Comparison of ENCODE assay signal across 13 mouse cellular contexts in genomic region chr2:178421603-178422002, GRCm38 (mm10). TPM values are rescaled to one million over a fixed set of nuclear protein-coding genes. Genes with fewer than 3 reads are reported as not detected.
DNase-seq lines count a peak whose midpoint lies in the region; ATAC-seq lines count a peak whose summit lies in the region.
"Had no signal": no experiment of that assay in that cellular context is flagged by ENCODE, and none has a peak within 500 bp of the region (broad histone marks: within the 10 kb centered on the region; RNA-seq: fewer than 3 reads in every experiment).

No protein-coding gene starts in this region.

- H3K36me3 ChIP-seq in forebrain, embryonic 16.5 days (ENCODE audit: control insufficient read depth, insufficient read depth): no peaks in the 10 kb centered on the region
- H3K36me3 ChIP-seq in forebrain, embryonic 12.5 days (replicated peaks): no peaks in the 10 kb centered on the region
- peaks cover 16% of the 10 kb centered on the region for H3K36me3 ChIP-seq in kidney, embryonic 15.5 days
- H3K36me3 ChIP-seq in midbrain, embryonic 14.5 days (ENCODE audit: control insufficient read depth, insufficient read depth, low read length): no peaks in the 10 kb centered on the region

- no peak overlapping the region for H3K9ac ChIP-seq in forebrain, embryonic 16.5 days (replicated peaks; ENCODE audit: low read depth, low read length)
- no peak overlapping the region for H3K9ac ChIP-seq in forebrain, embryonic 12.5 days
- no peak overlapping the region for H3K9ac ChIP-seq in kidney, embryonic 15.5 days
- H3K9ac ChIP-seq in midbrain, embryonic 14.5 days (replicated peaks; ENCODE audit: low read length): no peak overlapping the region
- H3K9ac ChIP-seq: liver, embryonic 15.5 days had no signal

- no peak overlapping the region for H3K4me2 ChIP-seq in forebrain, embryonic 16.5 days (ENCODE audit: low read length)
- no peak overlapping the region for H3K4me2 ChIP-seq in forebrain, embryonic 12.5 days
- no peak overlapping the region for H3K4me2 ChIP-seq in kidney, embryonic 15.5 days
- no peak overlapping the region for H3K4me2 ChIP-seq in midbrain, embryonic 14.5 days (ENCODE audit: low read length)
- H3K4me2 ChIP-seq: liver, embryonic 15.5 days had no signal

- DNase-seq in kidney, adult 18-20 months: no peak
- peak; percentile 11 for DNase-seq in right cerebral cortex, adult 18-20 months
- no peak for DNase-seq in right cerebral cortex, postnatal 25 days
- DNase-seq in midbrain, embryonic 14.5 days: peak; percentile 46
- DNase-seq in kidney, adult 9 months: no peak
- DNase-seq: cerebellum, adult 11-12 months; gastrocnemius, postnatal 10 days had no signal

- WGBS in forebrain, embryonic 16.5 days: 57% methylated on average over 6 of the region's 6 CpGs
- 52% methylated on average over 6 of the region's 6 CpGs for WGBS in forebrain, embryonic 12.5 days
- 63% methylated on average over 6 of the region's 6 CpGs for WGBS in kidney, embryonic 15.5 days
- 41% methylated on average over 6 of the region's 6 CpGs for WGBS in midbrain, embryonic 14.5 days

- no peaks in the 10 kb centered on the region for H3K9me3 ChIP-seq in forebrain, embryonic 16.5 days (ENCODE audit: control insufficient read depth, low read length)
- no peaks in the 10 kb centered on the region for H3K9me3 ChIP-seq in forebrain, embryonic 12.5 days
- H3K9me3 ChIP-seq in kidney, embryonic 15.5 days (replicated peaks): no peaks in the 10 kb centered on the region
- no peaks in the 10 kb centered on the region for H3K9me3 ChIP-seq in midbrain, embryonic 14.5 days (ENCODE audit: control insufficient read depth, low read length)
- H3K9me3 ChIP-seq: liver, embryonic 15.5 days had no signal

- H3K27me3 ChIP-seq in forebrain, embryonic 16.5 days (replicated peaks; ENCODE audit: control insufficient read depth, insufficient read depth, low read length): no peaks in the 10 kb centered on the region
- 0 out of 2 replicates have a peak, but pooled peaks cover 3% of the 10 kb centered on the region for H3K27me3 ChIP-seq in forebrain, embryonic 12.5 days
- no peaks in the 10 kb centered on the region for H3K27me3 ChIP-seq in kidney, embryonic 15.5 days
- H3K27me3 ChIP-seq in midbrain, embryonic 14.5 days (ENCODE audit: control insufficient read depth, insufficient read depth, low read length): no peaks in the 10 kb centered on the region
- H3K27me3 ChIP-seq: liver, embryonic 15.5 days had no signal

- H3K4me3 ChIP-seq in forebrain, embryonic 16.5 days (replicated peaks; ENCODE audit: low read length): no peak overlapping the region
- no peak overlapping the region for H3K4me3 ChIP-seq in forebrain, embryonic 12.5 days (replicated peaks)
- H3K4me3 ChIP-seq in kidney, embryonic 15.5 days (replicated peaks): no peak overlapping the region
- H3K4me3 ChIP-seq in midbrain, embryonic 14.5 days (replicated peaks; ENCODE audit: low read depth, low read length): no peak overlapping the region
- H3K4me3 ChIP-seq: erythroblast, embryonic 14.5 days; liver, embryonic 15.5 days had no signal

- peak; percentile 22; the same call in 1 of the 2 replicates for ATAC-seq in forebrain, embryonic 16.5 days
- no peak for ATAC-seq in forebrain, embryonic 12.5 days (ENCODE audit: low FRiP score)
- no peak for ATAC-seq in kidney, embryonic 15.5 days (replicated peaks; ENCODE audit: low FRiP score)
- ATAC-seq in midbrain, embryonic 14.5 days (ENCODE audit: low FRiP score, low TSS enrichment): no peak; the same call in 1 of the 2 replicates

- H3K27ac ChIP-seq in forebrain, embryonic 16.5 days (ENCODE audit: low read length): no peak overlapping the region
- no peak overlapping the region; the same call in 1 of the 2 replicates for H3K27ac ChIP-seq in forebrain, embryonic 12.5 days
- H3K27ac ChIP-seq in kidney, embryonic 15.5 days: 0 out of 2 replicates have a peak overlapping the region, but pooled peaks have one; percentile 37
- H3K27ac ChIP-seq in midbrain, embryonic 14.5 days (replicated peaks; ENCODE audit: low read depth, low read length): peak overlapping the region; percentile 55; the same call in 1 of the 2 replicates
- H3K27ac ChIP-seq: liver, embryonic 15.5 days had no signal

- no peaks in the 10 kb centered on the region; the same call in 1 of the 2 replicates for H3K4me1 ChIP-seq in forebrain, embryonic 16.5 days (replicated peaks; ENCODE audit: control insufficient read depth, insufficient read depth, low read length)
- H3K4me1 ChIP-seq in forebrain, embryonic 12.5 days: no peaks in the 10 kb centered on the region; the same call in 1 of the 2 replicates
- 0 out of 2 replicates have a peak, but pooled peaks cover 3% of the 10 kb centered on the region for H3K4me1 ChIP-seq in kidney, embryonic 15.5 days
- 0 out of 2 replicates have a peak, but pooled peaks cover 3% of the 10 kb centered on the region for H3K4me1 ChIP-seq in midbrain, embryonic 14.5 days (ENCODE audit: control insufficient read depth, insufficient read depth, low read length)

RNA-seq across cellular contexts. Expression of gene Fam217b, which starts 7.3 kb away (rescaled TPM):
- 6.2 and 6.4 TPM in 2 replicates for polyA plus RNA-seq in forebrain, embryonic 16.5 days (2015; fragmentation: Nextera tagmentation; extraction: Ambion mirVana)
- polyA plus RNA-seq in forebrain, embryonic 12.5 days (2016; fragmentation: Nextera tagmentation; extraction: Ambion mirVana): 1.1 and 1.2 TPM in 2 replicates
- 4.1 and 5.5 TPM in 2 replicates for polyA plus RNA-seq in kidney, embryonic 15.5 days (2015; fragmentation: Nextera tagmentation; extraction: Ambion mirVana)
- polyA plus RNA-seq in midbrain, embryonic 14.5 days (2014; fragmentation: Nextera tagmentation; extraction: Ambion mirVana): 11.3 and 11.7 TPM in 2 replicates
- polyA plus RNA-seq: erythroblast, embryonic 14.5 days had no signal

RNA-seq across cellular contexts. Expression of gene Ppp1r3d, which starts 7.3 kb away (rescaled TPM):
- 1.9 and 2.4 TPM in 2 replicates for polyA plus RNA-seq in forebrain, embryonic 16.5 days (2015; fragmentation: Nextera tagmentation; extraction: Ambion mirVana)
- 1.1 and 1.5 TPM in 2 replicates for polyA plus RNA-seq in forebrain, embryonic 12.5 days (2016; fragmentation: Nextera tagmentation; extraction: Ambion mirVana)
- polyA plus RNA-seq in kidney, embryonic 15.5 days (2015; fragmentation: Nextera tagmentation; extraction: Ambion mirVana): 2.4 and 2.9 TPM in 2 replicates
- polyA plus RNA-seq in midbrain, embryonic 14.5 days (2014; fragmentation: Nextera tagmentation; extraction: Ambion mirVana): 1.9 and 2.7 TPM in 2 replicates

RNA-seq across cellular contexts. Expression of gene Cdh26, which starts 8.7 kb away (rescaled TPM):
- polyA plus RNA-seq in forebrain, embryonic 16.5 days (2015; fragmentation: Nextera tagmentation; extraction: Ambion mirVana): 0.16 and 0.18 TPM in 2 replicates
- polyA plus RNA-seq in forebrain, embryonic 12.5 days (2016; fragmentation: Nextera tagmentation; extraction: Ambion mirVana): 0.37 and 0.40 TPM in 2 replicates
- 0.70 and 1.2 TPM in 2 replicates for polyA plus RNA-seq in kidney, embryonic 15.5 days (2015; fragmentation: Nextera tagmentation; extraction: Ambion mirVana)
- 0.23 and 0.47 TPM in 2 replicates for polyA plus RNA-seq in midbrain, embryonic 14.5 days (2014; fragmentation: Nextera tagmentation; extraction: Ambion mirVana)
- polyA plus RNA-seq: erythroblast, embryonic 14.5 days had no signal

RNA-seq across cellular contexts. Expression of gene Sycp2, which starts 14.1 kb away (rescaled TPM):
- polyA plus RNA-seq in forebrain, embryonic 16.5 days (2015; fragmentation: Nextera tagmentation; extraction: Ambion mirVana): 0.19 and 0.46 TPM in 2 replicates
- polyA plus RNA-seq in forebrain, embryonic 12.5 days (2016; fragmentation: Nextera tagmentation; extraction: Ambion mirVana): 0.12 and 0.13 TPM in 2 replicates
- 0.04 and 0.17 TPM in 2 replicates for polyA plus RNA-seq in kidney, embryonic 15.5 days (2015; fragmentation: Nextera tagmentation; extraction: Ambion mirVana)
- 0.37 and 0.81 TPM in 2 replicates for polyA plus RNA-seq in midbrain, embryonic 14.5 days (2014; fragmentation: Nextera tagmentation; extraction: Ambion mirVana)
- polyA plus RNA-seq: erythroblast, embryonic 14.5 days; kidney, embryonic 14.5 days; liver, embryonic 15.5 days had no signal

Comparison
In these comparisons a context has a peak if more than half of its experiments do, and no peak if none do; other contexts are left out.
1. DNase-seq: peak in right cerebral cortex, adult 18-20 months (single experiment) and midbrain, embryonic 14.5 days (single experiment); none in kidney, adult 18-20 months (single experiment), right cerebral cortex, postnatal 25 days (single experiment) and kidney, adult 9 months (single experiment).
2. H3K27ac ChIP-seq: peak in kidney, embryonic 15.5 days (single experiment) and midbrain, embryonic 14.5 days (single experiment); none in forebrain, embryonic 16.5 days (single experiment) and forebrain, embryonic 12.5 days (single experiment).